ENCODE assay signal across 16 mouse cellular contexts in genomic region chr2:180604781-180605180, GRCm38 (mm10). TPM values are rescaled to one million over a fixed set of nuclear protein-coding genes. Genes with fewer than 3 reads are reported as not detected.
A peak's percentile ranks its signal among the peaks of the same experiment; 100 is the strongest.
DNase-seq lines count a peak whose midpoint lies in the region; ATAC-seq and TF ChIP-seq lines count a peak whose summit lies in the region.
"Had no signal": no experiment of that assay in that cellular context is flagged by ENCODE, and none has a peak within 500 bp of the region (broad histone marks: within the 10 kb centered on the region; RNA-seq: fewer than 3 reads in every experiment).

No protein-coding gene starts in this region.

- 0 out of 2 replicates have a peak, but pooled peaks have one; percentile 28 for TF ChIP-seq CTCF in lung, postnatal 0 days (IDR thresholded peaks at IDR 0.05)
- peak; percentile 42 for TF ChIP-seq CTCF in stomach, postnatal 0 days (IDR thresholded peaks at IDR 0.05; ENCODE audit: low read depth)

- ATAC-seq in heart, embryonic 13.5 days (ENCODE audit: extremely low read depth, insufficient number of reproducible peaks, low FRiP score, low TSS enrichment): no peak
- ATAC-seq in lung, postnatal 0 days: peak; percentile 16; the same call in 1 of the 2 replicates
- peak; percentile 50 for ATAC-seq in stomach, postnatal 0 days (ENCODE audit: low FRiP score, low TSS enrichment)
- ATAC-seq: forebrain, embryonic 15.5 days had no signal

- intact Hi-C loops in heart, postnatal 14 days (cut with DNase I): no loop called here

- DNase-seq in heart, postnatal 14 days: no peak
- DNase-seq in lung, postnatal 0 days (ENCODE audit: low spot score): no peak
- no peak for DNase-seq in lung, postnatal 4 days
- DNase-seq in forelimb bud, embryonic 11.5 days (ENCODE audit: low read depth, low spot score): peak; percentile 17
- no peak for DNase-seq in stomach, postnatal 0 days (ENCODE audit: low spot score)
- DNase-seq in left cerebral cortex, adult 11 months (ENCODE audit: low spot score): no peak
- no peak for DNase-seq in right cerebral cortex, postnatal 36 days (ENCODE audit: low spot score in 2 of 2)
- DNase-seq: adrenal gland, postnatal 14 days; heart, adult 2 months; kidney, adult 2 months; kidney, postnatal 4 days had no signal

- H3K4me1 ChIP-seq in heart, embryonic 13.5 days: peaks cover 22% of the 10 kb centered on the region
- H3K4me1 ChIP-seq in lung, postnatal 0 days (ENCODE audit: insufficient read depth, low read depth, low read length): no peaks in the 10 kb centered on the region
- H3K4me1 ChIP-seq in stomach, postnatal 0 days (replicated peaks; ENCODE audit: control insufficient read depth, insufficient read depth): no peaks in the 10 kb centered on the region
- H3K4me1 ChIP-seq: liver, embryonic 15.5 days had no signal

- H3K36me3 ChIP-seq in heart, embryonic 13.5 days: no peaks in the 10 kb centered on the region
- no peaks in the 10 kb centered on the region for H3K36me3 ChIP-seq in lung, postnatal 0 days (ENCODE audit: insufficient read depth, low read length)
- H3K36me3 ChIP-seq in stomach, postnatal 0 days (ENCODE audit: control insufficient read depth, insufficient read depth, low read length): no peaks in the 10 kb centered on the region
- H3K36me3 ChIP-seq: forebrain, embryonic 15.5 days; liver, embryonic 15.5 days had no signal

- no peak overlapping the region for H3K4me3 ChIP-seq in heart, embryonic 13.5 days
- no peak overlapping the region for H3K4me3 ChIP-seq in lung, postnatal 0 days (ENCODE audit: low read depth, low read length)
- H3K4me3 ChIP-seq in stomach, postnatal 0 days (ENCODE audit: low read depth, low read length): no peak overlapping the region
- H3K4me3 ChIP-seq: forebrain, embryonic 15.5 days; heart, adult 2 months; left cerebral cortex, adult 2 months; liver, embryonic 15.5 days had no signal

- 45% methylated on average over 6 of the region's 6 CpGs for WGBS in heart, embryonic 13.5 days
- WGBS in lung, postnatal 0 days: 31% methylated on average over 6 of the region's 6 CpGs
- 49% methylated on average over 6 of the region's 6 CpGs for WGBS in stomach, postnatal 0 days

- H3K9ac ChIP-seq in heart, embryonic 13.5 days: no peak overlapping the region
- no peak overlapping the region for H3K9ac ChIP-seq in lung, postnatal 0 days (replicated peaks; ENCODE audit: low read depth)
- H3K9ac ChIP-seq in stomach, postnatal 0 days (ENCODE audit: low read length): no peak overlapping the region
- H3K9ac ChIP-seq: forebrain, embryonic 15.5 days; liver, embryonic 15.5 days had no signal

- no peak for TF ChIP-seq EP300 in lung, postnatal 0 days (IDR thresholded peaks at IDR 0.05)
- TF ChIP-seq EP300 in stomach, postnatal 0 days (optimal IDR thresholded peaks at IDR 0.05): no peak

- no peak overlapping the region for H3K4me2 ChIP-seq in heart, embryonic 13.5 days
- H3K4me2 ChIP-seq in lung, postnatal 0 days (replicated peaks; ENCODE audit: low read depth, low read length): no peak overlapping the region
- H3K4me2 ChIP-seq in stomach, postnatal 0 days (replicated peaks; ENCODE audit: low read depth): no peak overlapping the region
- H3K4me2 ChIP-seq: forebrain, embryonic 15.5 days; liver, embryonic 15.5 days had no signal

- H3K27me3 ChIP-seq in heart, embryonic 13.5 days (replicated peaks): peaks cover 18% of the 10 kb centered on the region
- no peaks in the 10 kb centered on the region for H3K27me3 ChIP-seq in lung, postnatal 0 days (replicated peaks; ENCODE audit: insufficient read depth, low read length)
- H3K27me3 ChIP-seq in stomach, postnatal 0 days (ENCODE audit: control insufficient read depth, insufficient read depth, low read length): no peaks in the 10 kb centered on the region
- H3K27me3 ChIP-seq: forebrain, embryonic 15.5 days had no signal

- peak overlapping the region; percentile 17; the same call in 1 of the 2 replicates for H3K27ac ChIP-seq in heart, embryonic 13.5 days (replicated peaks)
- no peak overlapping the region for H3K27ac ChIP-seq in lung, postnatal 0 days (ENCODE audit: low read length)
- no peak overlapping the region for H3K27ac ChIP-seq in stomach, postnatal 0 days (replicated peaks)
- H3K27ac ChIP-seq: forebrain, embryonic 15.5 days; heart, adult 2 months; left cerebral cortex, adult 2 months; liver, embryonic 15.5 days had no signal

- H3K9me3 ChIP-seq in heart, embryonic 13.5 days: no peaks in the 10 kb centered on the region
- H3K9me3 ChIP-seq in lung, postnatal 0 days (ENCODE audit: low read length): no peaks in the 10 kb centered on the region
- H3K9me3 ChIP-seq in stomach, postnatal 0 days (ENCODE audit: control insufficient read depth, low read length): no peaks in the 10 kb centered on the region
- H3K9me3 ChIP-seq: forebrain, embryonic 15.5 days; liver, embryonic 15.5 days had no signal

RNA-seq across cellular contexts. Expression of gene Col9a3, which starts 7.2 kb away (rescaled TPM):
- polyA plus RNA-seq in heart, embryonic 13.5 days (2015; fragmentation: Nextera tagmentation; extraction: Ambion mirVana): 16.0 and 19.3 TPM in 2 replicates
- under 1 TPM; 0.46 to 0.50 TPM for total RNA-seq in heart, postnatal 14 days (2021)
- 0.30 and 0.33 TPM in 2 replicates for polyA plus RNA-seq in lung, postnatal 0 days (2015; fragmentation: Nextera tagmentation; extraction: Ambion mirVana)
- 1.6 TPM in 2 replicates for polyA plus RNA-seq in stomach, postnatal 0 days (2015; fragmentation: Nextera tagmentation; extraction: Ambion mirVana)

RNA-seq across cellular contexts. Expression of gene Ogfr, which starts 15.7 kb away (rescaled TPM):
- 53.5 and 54.4 TPM in 2 replicates for polyA plus RNA-seq in heart, embryonic 13.5 days (2015; fragmentation: Nextera tagmentation; extraction: Ambion mirVana)
- total RNA-seq in heart, postnatal 14 days (2021): 10 to 100 TPM; 37.7 to 38.2 TPM
- 37.5 and 38.3 TPM in 2 replicates for polyA plus RNA-seq in lung, postnatal 0 days (2015; fragmentation: Nextera tagmentation; extraction: Ambion mirVana)
- polyA plus RNA-seq in stomach, postnatal 0 days (2015; fragmentation: Nextera tagmentation; extraction: Ambion mirVana): 23.9 and 24.5 TPM in 2 replicates

RNA-seq across cellular contexts. Expression of gene Mrgbp, which starts 23.7 kb away (rescaled TPM):
- 22.6 and 23.4 TPM in 2 replicates for polyA plus RNA-seq in heart, embryonic 13.5 days (2015; fragmentation: Nextera tagmentation; extraction: Ambion mirVana)
- total RNA-seq in heart, postnatal 14 days (2021): 10 to 100 TPM; 14.5 to 14.8 TPM
- 20.5 and 22.4 TPM in 2 replicates for polyA plus RNA-seq in lung, postnatal 0 days (2015; fragmentation: Nextera tagmentation; extraction: Ambion mirVana)
- 15.9 and 16.1 TPM in 2 replicates for polyA plus RNA-seq in stomach, postnatal 0 days (2015; fragmentation: Nextera tagmentation; extraction: Ambion mirVana)

RNA-seq across cellular contexts. Expression of gene Tcfl5, which starts 37.7 kb away (rescaled TPM):
- not detected in 2 replicates for polyA plus RNA-seq in heart, embryonic 13.5 days (2015; fragmentation: Nextera tagmentation; extraction: Ambion mirVana)
- total RNA-seq in heart, postnatal 14 days (2021): under 1 TPM in 1 of 2 experiments, not detected in 1; 0.12 TPM
- polyA plus RNA-seq in lung, postnatal 0 days (2015; fragmentation: Nextera tagmentation; extraction: Ambion mirVana): not detected in 2 replicates
- polyA plus RNA-seq in stomach, postnatal 0 days (2015; fragmentation: Nextera tagmentation; extraction: Ambion mirVana): 0.05 and 0.22 TPM in 2 replicates
- total RNA-seq: adrenal gland, postnatal 14 days; gastrocnemius, adult 8-10 months; heart, adult 2 months had no signal
- polyA plus RNA-seq: liver, embryonic 15.5 days had no signal
